Mouse (Mus musculus) hindbrain, embryonic 13.5 days (tissue): ENCODE data around the gene Gnb2. TPM values are rescaled to one million over a fixed set of nuclear protein-coding genes. Genes with fewer than 3 reads are reported as not detected.

Experiments
- ATAC-seq: fragments of 200-750 bp; cut with Nextera tagmentation; 2 replicates; pipeline ENCODE4 v1.8.0; 2017; ENCODE audit warnings: moderate TSS enrichment; ENCODE audit not compliant: low FRiP score
- H3K27ac ChIP-seq: fragments of 300-500 bp; sonication (generic); 2 replicates; pipeline ENCODE4 v1.5.1; 2015; ENCODE audit warnings: inconsistent platforms, mild to moderate bottlenecking, moderate library complexity
- H3K27me3 ChIP-seq: fragments of 300-500 bp; sonication (generic); 2 replicates; pipeline ENCODE4 v1.6.1; 2015; ENCODE audit warnings: mild to moderate bottlenecking, inconsistent platforms
- H3K36me3 ChIP-seq: fragments of 300-500 bp; sonication (generic); 2 replicates; pipeline ENCODE4 v1.6.1; 2015; ENCODE audit warnings: mild to moderate bottlenecking, inconsistent platforms
- H3K4me1 ChIP-seq: fragments of 300-500 bp; sonication (generic); replicated peaks from 2 replicates; pipeline ENCODE4 v1.6.1; 2015; ENCODE audit warnings: inconsistent platforms
- H3K4me2 ChIP-seq: fragments of 300-500 bp; sonication (generic); 2 replicates; pipeline ENCODE4 v1.6.1; 2015; ENCODE audit warnings: inconsistent platforms, mild to moderate bottlenecking, moderate library complexity
- H3K4me3 ChIP-seq: fragments of 300-500 bp; sonication (generic); 2 replicates; pipeline ENCODE4 v1.5.1; 2015; ENCODE audit warnings: mild to moderate bottlenecking, inconsistent platforms
- H3K9ac ChIP-seq: fragments of 300-500 bp; sonication (generic); 2 replicates; pipeline ENCODE4 v1.6.1; 2015; ENCODE audit warnings: mild to moderate bottlenecking, inconsistent platforms
- H3K9me3 ChIP-seq: fragments of 300-500 bp; sonication (generic); 2 replicates; pipeline ENCODE4 v1.6.1; 2016; ENCODE audit warnings: inconsistent platforms
- WGBS: fragments of 180-500 bp; shearing (Covaris S2); methylation state at CpG from one replicate; pipeline ENCODE4 v1.1.7; 2015; 5-methylcytosine and 5-hydroxymethylcytosine counted together
- polyA plus RNA-seq: library from polyadenylated mRNA; unstranded; fragments of >200 nt; fragmentation: Nextera tagmentation; extraction: Ambion mirVana; gene quantifications from 2 replicates; pipeline ENCODE4 v1.2.1, GENCODE M21; 2015

The Gnb2 gene
- polyA plus RNA-seq, 1 experiment from 2014 or later = 536 TPM

DNA sequence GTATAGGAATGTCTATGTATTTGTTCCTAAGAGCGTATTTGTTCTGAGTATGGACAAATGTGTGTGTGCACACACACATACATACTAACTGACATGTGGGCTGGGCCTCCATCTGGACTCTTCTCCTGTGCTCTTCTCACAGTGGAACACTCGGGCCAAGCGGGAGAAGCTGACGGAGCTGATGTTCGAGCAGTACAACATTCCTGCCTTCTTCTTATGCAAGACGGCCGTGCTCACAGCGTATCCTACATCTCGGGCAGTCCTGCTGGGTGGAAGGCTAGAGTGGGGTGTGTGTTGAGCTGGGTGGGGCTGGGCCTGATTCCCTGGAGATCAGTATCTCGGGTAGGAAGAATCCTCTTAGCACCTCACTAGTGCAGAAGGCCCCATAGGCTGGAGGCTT, 29.7 kb upstream of the Gnb2 start:
- Histone ChIP-seq H3K36me3 (peaks cover 51% of the 10 kb centered on the region), H3K4me2 (no peak overlapping the region), H3K4me1 (no peaks in the 10 kb centered on the region), H3K9ac (no peak overlapping the region), H3K27me3 (0 out of 2 replicates have a peak, but pooled peaks cover 6% of the 10 kb centered on the region), H3K27ac (no peak overlapping the region), H3K4me3 (no peak overlapping the region), H3K9me3 (no peaks in the 10 kb centered on the region)
- ATAC-seq = no peak
- WGBS = 81% methylated on average over 10 of the region's 10 CpGs

DNA sequence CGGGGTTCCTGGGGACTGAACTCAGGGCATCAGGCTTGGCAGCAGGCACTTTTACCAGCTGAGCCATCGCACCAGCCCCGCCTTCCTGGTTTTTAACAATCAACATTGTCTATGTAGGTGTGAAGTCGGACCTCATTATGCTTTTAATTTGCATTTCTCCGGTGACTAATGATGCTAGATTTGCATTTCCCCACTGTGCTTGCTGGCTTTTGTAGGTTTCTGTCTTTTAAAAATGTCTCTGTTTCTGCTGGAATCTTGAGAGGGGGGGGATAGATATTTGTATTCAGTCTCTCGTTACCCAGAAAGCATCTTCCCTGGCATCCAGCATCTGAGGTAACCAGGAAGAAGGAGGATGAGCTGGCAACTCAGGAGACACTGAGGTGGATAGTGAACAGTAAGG, 28.2 kb upstream of the Gnb2 start:
- Histone ChIP-seq H3K4me3 (no peak overlapping the region), H3K27me3 (no peaks in the 10 kb centered on the region), H3K9ac (no peak overlapping the region), H3K36me3 (peaks cover 39% of the 10 kb centered on the region), H3K9me3 (no peaks in the 10 kb centered on the region), H3K4me1 (no peaks in the 10 kb centered on the region), H3K27ac (0 out of 2 replicates have a peak overlapping the region, but pooled peaks have one; percentile 35), H3K4me2 (no peak overlapping the region)
- WGBS = 57% methylated on average over 6 of the region's 6 CpGs
- ATAC-seq = no peak

DNA sequence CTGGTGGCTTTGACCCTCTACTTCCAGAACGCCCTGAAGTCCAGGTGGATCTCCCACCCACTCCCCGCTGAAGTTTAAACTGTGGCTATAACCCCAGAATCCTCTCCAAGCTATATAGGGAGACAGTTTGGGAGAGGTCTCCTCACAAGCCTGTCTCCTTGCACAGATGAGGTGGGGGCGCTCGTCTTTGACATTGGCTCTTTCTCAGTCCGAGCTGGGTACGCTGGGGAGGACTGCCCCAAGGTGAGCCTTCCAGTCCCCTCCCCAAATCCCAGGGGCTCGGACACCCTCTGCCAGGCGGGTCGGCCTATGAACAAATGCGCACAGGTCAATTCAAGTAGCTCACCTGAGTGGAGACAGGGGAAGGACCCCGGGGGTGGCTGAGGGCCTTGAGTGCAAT, 20.6 kb upstream of the Gnb2 start:
- 48% methylated on average over 11 of the region's 11 CpGs for WGBS
- Histone ChIP-seq H3K4me1 (peaks cover 15% of the 10 kb centered on the region), H3K4me3 (peak overlapping the region; percentile 77), H3K36me3 (no peaks in the 10 kb centered on the region; the same call in 1 of the 2 replicates), H3K27ac (peak overlapping the region; percentile 90), H3K27me3 (0 out of 2 replicates have a peak, but pooled peaks cover 12% of the 10 kb centered on the region), H3K9me3 (no peaks in the 10 kb centered on the region), H3K4me2 (peak overlapping the region; percentile 84), H3K9ac (peak overlapping the region; percentile 87)
- ATAC-seq = peak; percentile 44

DNA sequence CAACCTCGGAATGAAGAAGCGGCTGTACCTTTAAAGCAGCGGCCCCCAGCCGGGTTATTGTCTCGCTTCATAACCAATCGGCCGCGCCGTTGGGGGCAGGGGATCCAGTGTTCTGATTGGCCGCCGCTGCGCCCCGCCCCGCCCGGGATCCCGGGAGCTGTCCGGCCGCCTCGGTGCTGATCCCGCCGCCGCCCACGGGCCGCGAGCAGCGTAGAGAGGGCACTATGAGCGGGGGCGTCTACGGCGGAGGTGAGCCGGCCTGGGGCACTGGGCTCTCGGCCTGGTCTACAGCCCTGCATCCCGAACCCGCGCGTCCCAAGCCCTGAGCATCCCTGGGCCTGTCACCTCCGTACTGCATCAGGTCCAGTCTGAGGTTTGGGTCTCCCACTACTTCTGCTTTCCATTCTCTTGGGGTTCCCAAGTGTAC, 20.1 kb upstream of the Gnb2 start, which contains the start of gene Actl6b:
Gene Actl6b, plus strand, starts transcription at position 107 of the 427 bp plus-strand sequence.
- WGBS = 2% methylated on average over 37 of the region's 37 CpGs
- peak within 1 kb of the TSS; percentile 87 for H3K9ac ChIP-seq
- H3K4me1 ChIP-seq = peaks cover 15% of the 10 kb centered on the region

DNA sequence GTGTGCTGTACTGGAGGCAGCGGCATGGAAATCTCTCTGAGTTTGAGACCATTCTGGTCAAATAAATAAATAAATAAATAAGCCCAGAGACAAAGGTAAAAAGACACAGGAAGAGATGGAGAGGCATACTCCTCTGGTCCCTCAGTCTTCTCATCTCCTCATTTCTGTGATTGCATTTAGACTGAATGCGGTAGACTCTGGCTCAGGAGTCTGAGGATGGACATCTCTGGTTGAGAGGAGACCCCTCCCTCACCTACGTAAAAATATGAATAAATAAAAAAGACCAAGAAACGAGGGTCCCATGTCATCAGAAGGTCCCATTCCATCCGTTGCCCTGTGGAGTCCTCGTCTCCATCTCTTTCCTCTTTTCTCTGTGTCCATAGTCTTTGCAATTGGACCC, 19.7 kb upstream of the Gnb2 start:
- WGBS = 25% methylated on average over 6 of the region's 6 CpGs
- Histone ChIP-seq H3K4me1 (peaks cover 15% of the 10 kb centered on the region), H3K36me3 (no peaks in the 10 kb centered on the region; the same call in 1 of the 2 replicates), H3K4me2 (peak overlapping the region; percentile 84), H3K9ac (peak overlapping the region; percentile 87), H3K9me3 (no peaks in the 10 kb centered on the region), H3K27ac (peak overlapping the region; percentile 90), H3K4me3 (peak overlapping the region; percentile 77), H3K27me3 (0 out of 2 replicates have a peak, but pooled peaks cover 12% of the 10 kb centered on the region)
- peak; percentile 68 for ATAC-seq

More for the DNA sequence above, 20.1 kb upstream of the Gnb2 start, which contains the start of gene Actl6b:
- Histone ChIP-seq H3K9me3 (no peaks in the 10 kb centered on the region), H3K36me3 (no peaks in the 10 kb centered on the region; the same call in 1 of the 2 replicates), H3K4me2 (peak within 1 kb of the TSS; percentile 84), H3K27me3 (0 out of 2 replicates have a peak, but pooled peaks cover 12% of the 10 kb centered on the region), H3K27ac (peak within 1 kb of the TSS; percentile 90), H3K4me3 (peak within 1 kb of the TSS; percentile 77)
- peak; percentile 95 for ATAC-seq

DNA sequence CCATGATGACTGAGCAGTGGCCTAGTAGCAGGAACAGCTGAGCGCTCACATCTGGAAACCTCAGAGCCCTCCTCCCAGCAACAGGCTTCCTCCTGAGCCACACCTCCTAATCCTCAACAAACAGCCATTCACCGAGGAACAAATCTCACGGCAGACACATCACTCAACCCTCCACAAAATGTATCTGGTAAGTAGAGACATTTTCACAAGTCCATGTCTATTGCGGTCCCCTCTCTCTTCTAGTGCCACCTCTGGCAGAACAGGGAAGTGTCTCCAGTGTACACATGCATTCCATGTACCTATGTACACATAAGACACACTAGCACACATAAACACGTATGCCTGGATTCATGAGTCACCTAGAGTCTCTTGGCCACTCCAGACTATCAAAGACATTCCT, 17.8 kb upstream of the Gnb2 start:
- ATAC-seq = no peak
- Histone ChIP-seq H3K27me3 (0 out of 2 replicates have a peak, but pooled peaks cover 12% of the 10 kb centered on the region), H3K27ac (no peak overlapping the region), H3K4me1 (peaks cover 15% of the 10 kb centered on the region), H3K9me3 (no peaks in the 10 kb centered on the region), H3K9ac (no peak overlapping the region), H3K36me3 (no peaks in the 10 kb centered on the region; the same call in 1 of the 2 replicates), H3K4me2 (no peak overlapping the region), H3K4me3 (no peak overlapping the region)
- WGBS = 77% methylated on average over 5 of the region's 5 CpGs

GRCm38 (mm10) chr5:137549840-137550239, 16.5 kb upstream of the Gnb2 start:
- no peak overlapping the region for H3K9ac ChIP-seq
- H3K27me3 ChIP-seq = 0 out of 2 replicates have a peak, but pooled peaks cover 4% of the 10 kb centered on the region
- no peak overlapping the region for H3K4me3 ChIP-seq
- no peaks in the 10 kb centered on the region for H3K9me3 ChIP-seq
- no peak for ATAC-seq
- no peak overlapping the region for H3K27ac ChIP-seq
- WGBS = 81% methylated on average over 2 of the region's 2 CpGs
- peaks cover 11% of the 10 kb centered on the region for H3K4me1 ChIP-seq
- H3K36me3 ChIP-seq = no peaks in the 10 kb centered on the region
- H3K4me2 ChIP-seq = no peak overlapping the region

GRCm38 (mm10) chr5:137545596-137545995, 12.3 kb upstream of the Gnb2 start:
- WGBS = 88% methylated on average over 4 of the region's 4 CpGs

GRCm38 (mm10) chr5:137544926-137545325, 11.6 kb upstream of the Gnb2 start:
- H3K9ac ChIP-seq = no peak overlapping the region
- no peak for ATAC-seq
- WGBS = 71% methylated on average over 6 of the region's 6 CpGs

More at GRCm38 (mm10) chr5:137545596-137545995, 12.3 kb upstream of the Gnb2 start:
- H3K4me2 ChIP-seq = no peak overlapping the region
- H3K4me3 ChIP-seq = no peak overlapping the region
- no peaks in the 10 kb centered on the region for H3K4me1 ChIP-seq
- no peaks in the 10 kb centered on the region for H3K27me3 ChIP-seq
- no peak overlapping the region for H3K27ac ChIP-seq
- no peak overlapping the region for H3K9ac ChIP-seq
- no peaks in the 10 kb centered on the region for H3K36me3 ChIP-seq
- no peaks in the 10 kb centered on the region for H3K9me3 ChIP-seq
- ATAC-seq = no peak

GRCm38 (mm10) chr5:137541768-137542540, 8.6 kb upstream of the Gnb2 start:
- Histone ChIP-seq H3K4me2 (no peak overlapping the region), H3K4me1 (no peaks in the 10 kb centered on the region), H3K36me3 (no peaks in the 10 kb centered on the region), H3K9me3 (no peaks in the 10 kb centered on the region), H3K9ac (no peak overlapping the region), H3K27ac (no peak overlapping the region), H3K27me3 (no peaks in the 10 kb centered on the region), H3K4me3 (no peak overlapping the region)
- ATAC-seq = no peak
- 74% methylated on average over 5 of the region's 5 CpGs for whole genome bisulfite sequencing

More at GRCm38 (mm10) chr5:137544926-137545325, 11.6 kb upstream of the Gnb2 start:
- no peaks in the 10 kb centered on the region for H3K9me3 ChIP-seq
- no peak overlapping the region for H3K4me3 ChIP-seq
- H3K27me3 ChIP-seq = no peaks in the 10 kb centered on the region
- H3K4me2 ChIP-seq = no peak overlapping the region
- H3K4me1 ChIP-seq = no peaks in the 10 kb centered on the region
- no peaks in the 10 kb centered on the region for H3K36me3 ChIP-seq
- no peak overlapping the region for H3K27ac ChIP-seq

DNA sequence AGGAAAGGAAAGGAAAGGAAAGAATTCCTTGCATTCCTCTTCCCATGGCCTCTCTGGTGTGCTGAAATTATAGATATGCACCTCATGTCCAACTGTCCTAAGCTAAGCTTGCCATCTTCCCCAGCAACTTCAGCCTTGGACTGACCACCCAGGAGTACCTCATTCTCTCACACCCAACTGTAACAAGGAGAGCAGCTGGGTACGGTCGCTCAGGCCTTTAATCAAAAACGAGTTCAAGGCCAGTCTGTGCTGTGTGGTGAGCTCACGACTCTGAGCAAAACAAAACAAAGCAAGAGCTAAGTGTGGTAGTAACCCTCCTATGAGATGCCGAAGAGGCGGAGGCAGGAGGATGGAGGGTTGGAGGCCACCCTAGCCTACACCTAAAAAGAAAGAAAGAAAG, 7.7 kb upstream of the Gnb2 start:
- Histone ChIP-seq H3K9me3 (no peaks in the 10 kb centered on the region), H3K4me2 (no peak overlapping the region), H3K27ac (no peak overlapping the region), H3K27me3 (no peaks in the 10 kb centered on the region), H3K36me3 (no peaks in the 10 kb centered on the region), H3K9ac (no peak overlapping the region), H3K4me3 (no peak overlapping the region), H3K4me1 (no peaks in the 10 kb centered on the region)
- ATAC-seq = no peak
- WGBS = 74% methylated on average over 6 of the region's 6 CpGs

DNA sequence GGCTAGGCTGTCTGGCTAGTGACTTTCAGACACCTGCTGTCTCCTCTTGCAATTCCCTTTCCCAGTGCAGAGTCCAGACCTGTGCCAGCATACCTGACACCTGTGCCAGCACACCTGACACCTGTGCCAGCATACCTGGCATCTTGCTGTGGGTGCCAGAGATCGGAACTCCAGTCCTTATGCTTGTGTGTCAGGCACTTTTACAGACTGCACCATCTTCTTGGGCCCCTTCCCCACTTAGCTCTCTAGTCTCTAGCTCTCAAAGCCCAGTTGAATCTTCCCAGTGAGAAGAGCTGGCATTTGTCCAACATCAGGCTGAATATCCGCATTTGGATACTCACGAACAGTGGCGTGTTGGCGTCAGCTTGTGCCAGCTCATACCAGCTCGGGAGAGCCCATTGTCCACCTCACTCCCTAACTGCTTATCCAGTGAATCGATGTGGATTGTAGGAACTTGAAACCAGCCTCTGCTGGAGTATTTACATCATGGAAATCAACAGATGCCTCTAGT, 6.0 kb upstream of the Gnb2 start:
- Histone ChIP-seq H3K36me3 (no peaks in the 10 kb centered on the region), H3K4me2 (no peak overlapping the region), H3K9ac (no peak overlapping the region), H3K4me3 (no peak overlapping the region), H3K27me3 (no peaks in the 10 kb centered on the region), H3K9me3 (no peaks in the 10 kb centered on the region), H3K27ac (no peak overlapping the region), H3K4me1 (no peaks in the 10 kb centered on the region)
- WGBS = 64% methylated on average over 7 of the region's 7 CpGs
- no peak for ATAC-seq
